Mouse (Mus musculus) limb, embryonic 10.5 days (tissue): ENCODE data around the gene Lrig1. TPM values are rescaled to one million over a fixed set of nuclear protein-coding genes. Genes with fewer than 3 reads are reported as not detected.

ENCODE experiments used
- DNase-seq: peaks from one replicate; pipeline ENCODE4 v3.0.0-alpha.2; 2017; ENCODE audit warnings: low spot score
- H3K27ac ChIP-seq: fragments of 300-500 bp; sonication (generic); 2 replicates; pipeline ENCODE4 v1.5.1; 2016; ENCODE audit warnings: mild to moderate bottlenecking
- H3K27me3 ChIP-seq: fragments of 300-500 bp; sonication (generic); 2 replicates; pipeline ENCODE4 v1.6.1; 2016; ENCODE audit warnings: low read depth, mild to moderate bottlenecking; ENCODE audit not compliant: poor library complexity, severe bottlenecking
- H3K36me3 ChIP-seq: fragments of 300-500 bp; sonication (generic); 2 replicates; pipeline ENCODE4 v1.6.1; 2016; ENCODE audit warnings: mild to moderate bottlenecking, moderate library complexity
- H3K4me1 ChIP-seq: fragments of 300-500 bp; sonication (generic); 2 replicates; pipeline ENCODE4 v1.6.1; 2016
- H3K4me3 ChIP-seq: fragments of 300-500 bp; sonication (generic); 2 replicates; pipeline ENCODE4 v1.5.1; 2016; ENCODE audit warnings: mild to moderate bottlenecking, moderate library complexity
- H3K9me3 ChIP-seq: fragments of 300-500 bp; sonication (generic); replicated peaks from 2 replicates; pipeline ENCODE4 v1.6.1; 2016; ENCODE audit warnings: mild to moderate bottlenecking
- WGBS: fragments of 180-500 bp; shearing (Covaris S2); methylation state at CpG from one replicate; pipeline ENCODE4 v1.1.7; 2016; 5-methylcytosine and 5-hydroxymethylcytosine counted together
- polyA plus RNA-seq: library from polyadenylated mRNA; unstranded; fragments of >200 nt; fragmentation: Nextera tagmentation; extraction: Ambion mirVana; gene quantifications from 2 replicates; pipeline ENCODE4 v1.2.1, GENCODE M21; 2016

Lrig1 gene
- polyA plus RNA-seq, 1 experiment from 2014 or later: 15.7 TPM

GRCm38 (mm10) chr6:94613235-94613895, 86.6 kb downstream of the Lrig1 start:
- Histone ChIP-seq H3K4me1 (peaks cover 17% of the 10 kb centered on the region), H3K9me3 (no peaks in the 10 kb centered on the region), H3K36me3 (peaks cover 98% of the 10 kb centered on the region), H3K27me3 (no peaks in the 10 kb centered on the region), H3K4me3 (no peak overlapping the region), H3K27ac (no peak overlapping the region)
- 85% methylated on average over 6 of the region's 6 CpGs for WGBS
- DNase-seq: no peak

- H3K4me1 ChIP-seq: peaks cover 20% of the 10 kb centered on the region
- no peak overlapping the region for H3K4me3 ChIP-seq
- DNase-seq: no peak
- no peak overlapping the region for H3K27ac ChIP-seq
- H3K27me3 ChIP-seq: no peaks in the 10 kb centered on the region
- no peaks in the 10 kb centered on the region for H3K9me3 ChIP-seq
- peaks cover 71% of the 10 kb centered on the region for H3K36me3 ChIP-seq
- 93% methylated on average over 2 of the region's 2 CpGs for WGBS
Observed at GRCm38 (mm10) chr6:94604546-94604945, 95.4 kb downstream of the Lrig1 start.

DNA sequence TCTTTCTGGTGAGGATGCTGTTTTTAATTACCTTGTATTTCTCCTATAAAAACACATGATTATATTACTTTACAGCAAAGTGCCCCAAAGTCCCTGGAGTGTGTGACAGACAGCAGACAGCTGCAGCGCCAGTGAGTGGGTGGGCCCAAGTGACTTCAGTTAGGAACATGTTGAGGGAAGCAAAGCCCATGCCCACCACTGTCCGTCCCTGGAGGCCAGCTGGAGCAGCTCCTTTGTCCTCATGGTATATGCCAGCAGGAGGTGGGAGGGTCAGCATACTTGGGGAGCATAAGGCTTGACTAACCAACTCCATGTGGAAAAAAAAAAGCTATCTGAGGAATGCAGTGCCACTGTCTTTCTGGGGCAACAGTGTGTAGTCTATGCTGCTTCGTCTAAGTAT, 95.9 kb downstream of the Lrig1 start:
- Histone ChIP-seq H3K27me3 (no peaks in the 10 kb centered on the region), H3K4me3 (no peak overlapping the region), H3K27ac (no peak overlapping the region), H3K36me3 (peaks cover 67% of the 10 kb centered on the region), H3K4me1 (peaks cover 20% of the 10 kb centered on the region), H3K9me3 (no peaks in the 10 kb centered on the region)
- WGBS: 84% methylated on average over 3 of the region's 3 CpGs
- DNase-seq: no peak

DNA sequence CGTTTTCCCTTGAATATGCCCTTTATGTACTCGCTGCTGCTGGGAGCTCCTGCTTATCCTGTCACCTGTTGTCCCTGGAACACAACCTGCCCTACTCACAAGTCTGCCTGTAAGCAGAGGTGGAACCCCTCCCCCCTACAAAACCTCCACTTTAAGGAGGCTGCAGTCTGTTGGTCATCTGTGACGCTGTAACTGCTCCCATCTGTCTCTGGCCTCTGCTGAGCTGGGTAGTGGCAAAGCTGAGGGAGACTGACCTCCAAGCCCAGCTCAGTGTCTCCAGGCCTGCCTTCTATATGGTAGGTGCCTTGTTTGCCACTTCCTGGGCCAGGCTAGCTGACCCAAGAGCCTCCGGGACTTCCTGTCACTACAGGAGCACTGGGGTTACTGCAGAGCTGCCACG, 98.1 kb downstream of the Lrig1 start:
- peaks cover 25% of the 10 kb centered on the region for H3K4me1 ChIP-seq
- H3K27ac ChIP-seq: peak overlapping the region; percentile 50; the same call in 1 of the 2 replicates
- no peak overlapping the region for H3K4me3 ChIP-seq
- no peaks in the 10 kb centered on the region for H3K27me3 ChIP-seq
- H3K36me3 ChIP-seq: peaks cover 44% of the 10 kb centered on the region
- 65% methylated on average over 5 of the region's 5 CpGs for WGBS
- no peak for DNase-seq
- no peaks in the 10 kb centered on the region for H3K9me3 ChIP-seq

DNA sequence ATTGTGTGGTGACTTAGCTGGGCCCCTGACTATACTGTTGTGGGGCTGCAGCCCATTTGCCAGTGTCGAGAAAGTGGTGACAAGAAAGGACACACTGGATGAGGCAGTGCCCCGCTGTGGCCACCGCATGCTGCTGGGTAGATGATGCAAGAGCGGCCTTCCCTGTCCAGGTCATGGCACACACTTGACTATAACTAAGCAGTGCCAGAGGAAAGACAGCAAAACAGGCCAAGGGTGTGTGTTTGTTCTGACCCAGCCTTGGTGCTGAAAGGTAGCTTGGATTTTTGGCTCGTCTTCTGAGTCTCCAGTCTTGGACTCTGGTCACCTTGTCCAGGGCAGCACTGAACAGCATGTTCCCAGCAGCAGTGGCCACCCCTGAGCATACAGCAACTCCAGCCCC, 98.9 kb downstream of the Lrig1 start:
- no peak for DNase-seq
- Histone ChIP-seq H3K9me3 (no peaks in the 10 kb centered on the region), H3K27ac (no peak overlapping the region), H3K36me3 (peaks cover 37% of the 10 kb centered on the region), H3K4me3 (no peak overlapping the region), H3K27me3 (no peaks in the 10 kb centered on the region), H3K4me1 (peaks cover 28% of the 10 kb centered on the region)
- 91% methylated on average over 5 of the region's 5 CpGs for WGBS

- no peaks in the 10 kb centered on the region for H3K9me3 ChIP-seq
- WGBS: 93% methylated on average over 13 of the region's 13 CpGs
- peaks cover 42% of the 10 kb centered on the region for H3K4me1 ChIP-seq
- no peak for DNase-seq
- no peaks in the 10 kb centered on the region for H3K27me3 ChIP-seq
- peaks cover 18% of the 10 kb centered on the region for H3K36me3 ChIP-seq
- no peak overlapping the region for H3K27ac ChIP-seq
- no peak overlapping the region for H3K4me3 ChIP-seq
Observed at GRCm38 (mm10) chr6:94599016-94599415, 100.9 kb downstream of the Lrig1 start.

DNA sequence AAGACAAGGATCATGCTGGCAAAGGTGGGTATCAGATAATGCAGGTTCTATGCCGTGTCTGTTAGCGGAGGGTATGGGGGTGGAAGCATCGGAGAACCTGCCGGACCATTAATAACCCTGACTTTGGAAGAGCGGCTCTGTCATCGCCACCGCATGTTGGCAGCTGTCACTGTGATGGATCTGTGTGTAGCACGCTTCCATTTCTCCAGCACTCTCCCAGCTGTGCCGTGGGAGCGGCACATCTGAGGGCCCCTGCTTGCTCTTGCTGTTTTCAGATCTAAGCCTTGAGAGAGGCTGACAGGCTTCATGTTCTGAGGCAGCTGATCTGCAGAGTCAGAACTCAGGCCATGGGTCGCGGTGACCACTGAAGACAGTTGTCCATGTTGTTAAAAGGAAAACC, 101.5 kb downstream of the Lrig1 start:
- no peaks in the 10 kb centered on the region for H3K27me3 ChIP-seq
- peaks cover 42% of the 10 kb centered on the region for H3K4me1 ChIP-seq
- 85% methylated on average over 12 of the region's 12 CpGs for WGBS
- H3K4me3 ChIP-seq: no peak overlapping the region
- H3K9me3 ChIP-seq: no peaks in the 10 kb centered on the region
- no peak overlapping the region for H3K27ac ChIP-seq
- peaks cover 12% of the 10 kb centered on the region for H3K36me3 ChIP-seq
- DNase-seq: no peak

GRCm38 (mm10) chr6:94596761-94597485, 103.0 kb downstream of the Lrig1 start:
- no peak for DNase-seq
- no peaks in the 10 kb centered on the region for H3K27me3 ChIP-seq
- 0 out of 2 replicates have a peak, but pooled peaks cover 5% of the 10 kb centered on the region for H3K36me3 ChIP-seq
- H3K9me3 ChIP-seq: no peaks in the 10 kb centered on the region
- no peak overlapping the region for H3K4me3 ChIP-seq
- peaks cover 52% of the 10 kb centered on the region for H3K4me1 ChIP-seq
- no peak overlapping the region for H3K27ac ChIP-seq
- 80% methylated on average over 10 of the region's 10 CpGs for WGBS

GRCm38 (mm10) chr6:94596051-94596760, 103.8 kb downstream of the Lrig1 start:
- Histone ChIP-seq H3K9me3 (no peaks in the 10 kb centered on the region), H3K4me3 (no peak overlapping the region), H3K4me1 (peaks cover 46% of the 10 kb centered on the region), H3K27ac (no peak overlapping the region), H3K27me3 (no peaks in the 10 kb centered on the region), H3K36me3 (0 out of 2 replicates have a peak, but pooled peaks cover 5% of the 10 kb centered on the region)
- WGBS: 92% methylated on average over 14 of the region's 14 CpGs
- peak; percentile 18 for DNase-seq

DNA sequence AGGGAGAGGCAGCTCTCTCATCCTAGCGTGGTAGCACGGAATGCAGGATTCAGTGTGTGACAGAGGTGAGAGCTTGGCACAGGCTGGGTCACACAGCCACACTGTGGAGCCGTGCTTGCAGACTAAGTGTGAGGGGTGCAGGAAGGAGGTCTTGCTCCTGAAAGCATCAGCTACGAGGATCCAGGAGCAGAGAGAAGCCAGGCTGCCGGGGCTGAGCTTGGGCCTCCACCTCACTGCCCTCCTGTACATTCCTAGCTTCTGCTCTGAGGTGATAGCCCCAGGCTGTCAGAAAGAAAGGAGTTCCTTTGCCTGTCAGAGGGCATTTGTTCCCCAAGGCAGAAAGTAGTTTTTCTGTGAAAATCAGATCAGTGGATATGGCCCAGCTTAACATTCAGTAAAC, 104.8 kb downstream of the Lrig1 start:
- Histone ChIP-seq H3K4me3 (no peak overlapping the region), H3K9me3 (no peaks in the 10 kb centered on the region), H3K36me3 (0 out of 2 replicates have a peak, but pooled peaks cover 2% of the 10 kb centered on the region), H3K27me3 (no peaks in the 10 kb centered on the region), H3K27ac (peak overlapping the region; percentile 7; the same call in 1 of the 2 replicates), H3K4me1 (peaks cover 46% of the 10 kb centered on the region)
- WGBS: 66% methylated on average over 5 of the region's 5 CpGs
- peak; percentile 30 for DNase-seq

- Histone ChIP-seq H3K27me3 (no peaks in the 10 kb centered on the region), H3K9me3 (no peaks in the 10 kb centered on the region), H3K27ac (no peak overlapping the region), H3K4me3 (no peak overlapping the region), H3K4me1 (peaks cover 46% of the 10 kb centered on the region), H3K36me3 (no peaks in the 10 kb centered on the region)
- DNase-seq: peak; percentile 22
- WGBS: 86% methylated on average over 11 of the region's 11 CpGs
Observed at GRCm38 (mm10) chr6:94594711-94595110, 105.2 kb downstream of the Lrig1 start.

GRCm38 (mm10) chr6:94594096-94594665, 105.8 kb downstream of the Lrig1 start:
- Histone ChIP-seq H3K27ac (peak overlapping the region; percentile 30; the same call in 1 of the 2 replicates), H3K36me3 (no peaks in the 10 kb centered on the region), H3K27me3 (no peaks in the 10 kb centered on the region), H3K9me3 (no peaks in the 10 kb centered on the region), H3K4me3 (no peak overlapping the region), H3K4me1 (peaks cover 46% of the 10 kb centered on the region)
- peak; percentile 27 for DNase-seq
- WGBS: 70% methylated on average over 6 of the region's 6 CpGs
